Mouse (Mus musculus): Measurements from ENCODE around the gene Gm14190.

DNA sequence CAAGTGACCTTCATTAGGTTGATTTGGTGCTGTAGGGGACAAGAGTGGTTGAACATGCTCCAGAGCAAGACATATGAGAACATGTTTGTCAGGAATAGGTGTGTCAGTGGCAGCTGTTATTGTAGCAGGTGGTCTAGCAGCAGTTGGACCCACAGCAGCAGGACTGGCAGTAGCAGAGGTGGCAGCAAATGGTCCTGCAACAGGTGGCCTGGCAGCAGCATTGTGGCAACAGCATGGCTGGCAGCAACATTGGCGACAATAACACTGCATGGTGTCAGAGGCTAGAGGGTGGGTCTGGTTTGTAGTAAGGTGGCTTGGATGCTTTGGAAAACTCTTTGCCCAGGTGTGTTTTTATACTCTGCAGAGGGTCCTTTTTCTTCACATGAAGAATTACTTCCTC is 28.2 kb upstream of the Gm14190 start:
- no peak for TF ChIP-seq CTCF (IDR thresholded peaks at IDR 0.05)
- no peak for TF ChIP-seq EP300 (IDR thresholded peaks at IDR 0.05)

Data from lung, postnatal 0 days (tissue).